Mouse (Mus musculus): Measurements from ENCODE around the gene St6galnac3. TPM values are rescaled to one million over a fixed set of nuclear protein-coding genes. Genes with fewer than 3 reads are reported as not detected.

St6galnac3 gene
- total and polyA plus RNA-seq, 3 experiments = 2.2 to 5.2 (median 4.9) TPM

DNA sequence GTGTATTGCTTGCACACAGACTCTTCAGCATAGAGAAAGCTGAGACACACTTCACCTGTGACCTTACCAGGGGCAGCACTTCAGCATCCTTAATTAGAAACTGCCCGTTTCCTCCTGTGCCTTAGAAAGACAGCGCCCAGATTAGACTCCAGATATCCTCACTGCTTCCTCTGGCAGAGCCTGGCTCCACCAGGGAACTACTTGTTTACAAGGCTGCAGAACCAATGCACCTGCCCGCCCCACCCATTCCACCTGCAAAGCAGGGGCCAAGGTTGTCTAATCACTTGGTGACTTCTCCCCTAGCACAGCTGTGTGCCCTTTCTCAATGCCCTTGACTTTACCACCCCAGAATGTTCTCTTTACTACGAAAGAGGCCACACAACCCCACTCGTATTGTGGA, 239.8 kb downstream of the St6galnac3 start:
- TF ChIP-seq CTCF (IDR thresholded peaks at IDR 0.05) = no peak
- TF ChIP-seq POLR2A (IDR thresholded peaks at IDR 0.05; ENCODE audit: insufficient read depth, low read depth, low read length) = no peak
- no peak for TF ChIP-seq EP300 (IDR thresholded peaks at IDR 0.05; ENCODE audit: insufficient read depth, low read depth, low read length)
- Histone ChIP-seq H3K9ac (ENCODE audit: low read depth, low read length) (no peak overlapping the region), H3K36me3 (ENCODE audit: control insufficient read depth, insufficient read depth, low read length) (no peaks in the 10 kb centered on the region), H3K27me3 (ENCODE audit: control insufficient read depth, insufficient read depth, low read length) (no peaks in the 10 kb centered on the region), H3K4me3 (no peak overlapping the region), H3K27ac (no peak overlapping the region), H3K4me1 (ENCODE audit: control insufficient read depth, insufficient read depth, low read length) (peaks cover 2% of the 10 kb centered on the region), H3K79me2 (replicated peaks; ENCODE audit: control insufficient read depth, insufficient read depth, low read length) (no peaks in the 10 kb centered on the region)
- WGBS = 70% methylated on average over 5 of the region's 5 CpGs
- DNase-seq = no peak
- intact Hi-C loops (cut with DNase I) = no loop called here

- Histone ChIP-seq H3K36me3 (ENCODE audit: control insufficient read depth, insufficient read depth, low read length) (no peaks in the 10 kb centered on the region), H3K4me3 (no peak overlapping the region), H3K27ac (no peak overlapping the region), H3K79me2 (replicated peaks; ENCODE audit: control insufficient read depth, insufficient read depth, low read length) (no peaks in the 10 kb centered on the region), H3K27me3 (ENCODE audit: control insufficient read depth, insufficient read depth, low read length) (no peaks in the 10 kb centered on the region), H3K9ac (ENCODE audit: low read depth, low read length) (no peak overlapping the region), H3K4me1 (ENCODE audit: control insufficient read depth, insufficient read depth, low read length) (peaks cover 2% of the 10 kb centered on the region)
- WGBS = 37% methylated on average over 7 of the region's 7 CpGs
- peak; percentile 34 to 42 for DNase-seq
- TF ChIP-seq POLR2A (IDR thresholded peaks at IDR 0.05; ENCODE audit: insufficient read depth, low read depth, low read length) = no peak
- no peak for TF ChIP-seq EP300 (IDR thresholded peaks at IDR 0.05; ENCODE audit: insufficient read depth, low read depth, low read length)
- TF ChIP-seq CTCF (IDR thresholded peaks at IDR 0.05) = no peak
- intact Hi-C loops (cut with DNase I) = no loop called here
Observed at GRCm38 (mm10) chr3:153484701-153485100, 240.3 kb downstream of the St6galnac3 start.

GRCm38 (mm10) chr3:153483691-153484090, 241.3 kb downstream of the St6galnac3 start:
- TF ChIP-seq EP300 (IDR thresholded peaks at IDR 0.05; ENCODE audit: insufficient read depth, low read depth, low read length) (no peak), POLR2A (IDR thresholded peaks at IDR 0.05; ENCODE audit: insufficient read depth, low read depth, low read length) (no peak)
- H3K27ac ChIP-seq = no peak overlapping the region
- no peak overlapping the region for H3K4me3 ChIP-seq
- H3K36me3 ChIP-seq (ENCODE audit: control insufficient read depth, insufficient read depth, low read length) = no peaks in the 10 kb centered on the region
- peaks cover 2% of the 10 kb centered on the region for H3K4me1 ChIP-seq (ENCODE audit: control insufficient read depth, insufficient read depth, low read length)
- no peak overlapping the region for H3K9ac ChIP-seq (ENCODE audit: low read depth, low read length)
- no peaks in the 10 kb centered on the region for H3K79me2 ChIP-seq (replicated peaks; ENCODE audit: control insufficient read depth, insufficient read depth, low read length)
- no peaks in the 10 kb centered on the region for H3K27me3 ChIP-seq (ENCODE audit: control insufficient read depth, insufficient read depth, low read length)
- WGBS = 79% methylated on average over 4 of the region's 4 CpGs
- intact Hi-C loops (cut with DNase I) = no loop called here
- no peak for DNase-seq

GRCm38 (mm10) chr3:153482098-153482497, 242.9 kb downstream of the St6galnac3 start:
- no peak overlapping the region for H3K9ac ChIP-seq (ENCODE audit: low read depth, low read length)
- H3K27ac ChIP-seq = no peak overlapping the region
- intact Hi-C loops (cut with DNase I) = no loop called here
- peaks cover 2% of the 10 kb centered on the region for H3K4me1 ChIP-seq (ENCODE audit: control insufficient read depth, insufficient read depth, low read length)
- no peaks in the 10 kb centered on the region for H3K27me3 ChIP-seq (ENCODE audit: control insufficient read depth, insufficient read depth, low read length)
- WGBS = 82% methylated on average over 11 of the region's 11 CpGs
- H3K79me2 ChIP-seq (replicated peaks; ENCODE audit: control insufficient read depth, insufficient read depth, low read length) = no peaks in the 10 kb centered on the region
- H3K36me3 ChIP-seq (ENCODE audit: control insufficient read depth, insufficient read depth, low read length) = no peaks in the 10 kb centered on the region
- no peak overlapping the region for H3K4me3 ChIP-seq
- TF ChIP-seq EP300 (IDR thresholded peaks at IDR 0.05; ENCODE audit: insufficient read depth, low read depth, low read length) = no peak
- TF ChIP-seq POLR2A (IDR thresholded peaks at IDR 0.05; ENCODE audit: insufficient read depth, low read depth, low read length) = no peak
- TF ChIP-seq CTCF (IDR thresholded peaks at IDR 0.05) = no peak
- no peak for DNase-seq

DNA sequence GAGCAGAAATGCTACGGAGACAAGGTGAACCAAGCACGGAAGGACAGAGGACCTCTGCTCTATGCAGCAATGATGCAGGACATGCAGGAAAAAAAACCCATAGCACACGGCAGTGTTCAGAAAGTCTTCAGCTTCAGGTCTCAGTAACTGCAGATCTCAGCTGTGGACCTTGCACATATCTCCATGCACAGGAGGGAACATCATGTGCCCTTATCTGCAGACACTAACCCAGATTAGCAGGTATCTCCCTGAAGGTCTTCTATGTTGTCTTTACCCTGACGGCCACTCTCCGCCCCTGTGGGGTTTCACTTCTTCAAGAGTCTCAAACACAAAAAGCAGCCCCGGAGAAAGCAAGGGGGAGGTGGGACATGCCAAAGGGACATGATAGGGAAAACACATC, 244.0 kb downstream of the St6galnac3 start:
- Histone ChIP-seq H3K4me1 (ENCODE audit: control insufficient read depth, insufficient read depth, low read length) (peaks cover 2% of the 10 kb centered on the region), H3K27me3 (ENCODE audit: control insufficient read depth, insufficient read depth, low read length) (no peaks in the 10 kb centered on the region), H3K9ac (ENCODE audit: low read depth, low read length) (no peak overlapping the region), H3K36me3 (ENCODE audit: control insufficient read depth, insufficient read depth, low read length) (no peaks in the 10 kb centered on the region), H3K79me2 (replicated peaks; ENCODE audit: control insufficient read depth, insufficient read depth, low read length) (no peaks in the 10 kb centered on the region), H3K4me3 (no peak overlapping the region), H3K27ac (no peak overlapping the region)
- WGBS = 81% methylated on average over 6 of the region's 6 CpGs
- DNase-seq = no peak
- intact Hi-C loops (cut with DNase I) = no loop called here
- TF ChIP-seq CTCF (IDR thresholded peaks at IDR 0.05) (no peak), EP300 (IDR thresholded peaks at IDR 0.05; ENCODE audit: insufficient read depth, low read depth, low read length) (no peak), POLR2A (IDR thresholded peaks at IDR 0.05; ENCODE audit: insufficient read depth, low read depth, low read length) (no peak)

DNA sequence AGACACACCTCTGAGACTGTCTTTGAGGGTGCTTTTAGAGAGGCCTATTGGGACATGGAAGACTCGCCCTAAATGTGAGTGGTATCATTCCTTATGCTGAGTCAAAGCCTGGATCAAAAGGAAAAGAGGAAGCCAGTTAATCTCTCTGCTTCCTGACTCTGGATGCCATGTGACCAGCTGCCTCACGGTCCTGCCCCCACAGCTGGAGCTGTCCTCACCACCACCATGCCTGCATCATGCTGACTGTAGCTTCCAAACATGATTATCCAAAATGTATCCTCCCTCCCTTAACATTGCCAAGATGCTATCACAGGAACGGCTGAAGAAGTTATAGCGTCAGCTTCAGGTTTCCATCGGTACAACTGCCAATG, 244.4 kb downstream of the St6galnac3 start:
- Histone ChIP-seq H3K4me1 (ENCODE audit: control insufficient read depth, insufficient read depth, low read length) (peaks cover 2% of the 10 kb centered on the region), H3K27me3 (ENCODE audit: control insufficient read depth, insufficient read depth, low read length) (no peaks in the 10 kb centered on the region), H3K27ac (no peak overlapping the region), H3K36me3 (ENCODE audit: control insufficient read depth, insufficient read depth, low read length) (no peaks in the 10 kb centered on the region), H3K4me3 (no peak overlapping the region), H3K79me2 (replicated peaks; ENCODE audit: control insufficient read depth, insufficient read depth, low read length) (no peaks in the 10 kb centered on the region), H3K9ac (ENCODE audit: low read depth, low read length) (no peak overlapping the region)
- 56% methylated on average over 5 of the region's 5 CpGs for WGBS
- DNase-seq = no peak
- intact Hi-C loops (cut with DNase I) = no loop called here
- TF ChIP-seq EP300 (IDR thresholded peaks at IDR 0.05; ENCODE audit: insufficient read depth, low read depth, low read length) = no peak
